Mouse (Mus musculus) small intestine, adult 2 months (tissue): ENCODE measurements around the gene Ctnnd2.

Experiments used
- CTCF ChIP-seq: fragments of 200-500 bp; IDR thresholded peaks from 2 replicates; pipeline ENCODE4 v1.5.1; 2012; ENCODE audit warnings: low read depth, mild to moderate bottlenecking, control low read depth, inconsistent platforms, low read length, moderate library complexity, mixed read lengths; ENCODE audit not compliant: insufficient replicate concordance, insufficient read length; ENCODE audit errors: extremely low read depth
- POLR2A ChIP-seq: fragments of 200-500 bp; IDR thresholded peaks from 2 replicates; pipeline ENCODE4 v1.6.1; 2012; ENCODE audit warnings: low read depth, mild to moderate bottlenecking, control low read depth, inconsistent platforms, low read length, moderate library complexity

- TF ChIP-seq POLR2A (no peak), CTCF (no peak)
These were observed 753.4 kb downstream of the Ctnnd2 start for GRCm38 (mm10) chr15:30925838-30926237.
